Mouse (Mus musculus): ENCODE measurements at regions not wholly inside any gene's neighbourhood (a gene's known extent, or its start where the extent isn't known, plus 50 kb on each side); places are given as distances from the start of the nearest gene placed in this dataset.

GRCm38 (mm10) chr1:92309883-92310282, 114.4 kb upstream of the Hdac4 start:
- no peak for ATAC-seq (replicated peaks in 1 of 2; ENCODE audit: insufficient read depth in 1 of 2, low FRiP score in 2 of 2, low TSS enrichment in 1 of 2, low read depth in 1 of 2, poor library complexity in 2 of 2, severe bottlenecking in 2 of 2)

- ATAC-seq (replicated peaks in 1 of 2; ENCODE audit: insufficient read depth in 1 of 2, low FRiP score in 2 of 2, low TSS enrichment in 1 of 2, low read depth in 1 of 2, poor library complexity in 2 of 2, severe bottlenecking in 2 of 2) = no peak
Observed at GRCm38 (mm10) chr1:92309381-92309780, 113.9 kb upstream of the Hdac4 start.

DNA sequence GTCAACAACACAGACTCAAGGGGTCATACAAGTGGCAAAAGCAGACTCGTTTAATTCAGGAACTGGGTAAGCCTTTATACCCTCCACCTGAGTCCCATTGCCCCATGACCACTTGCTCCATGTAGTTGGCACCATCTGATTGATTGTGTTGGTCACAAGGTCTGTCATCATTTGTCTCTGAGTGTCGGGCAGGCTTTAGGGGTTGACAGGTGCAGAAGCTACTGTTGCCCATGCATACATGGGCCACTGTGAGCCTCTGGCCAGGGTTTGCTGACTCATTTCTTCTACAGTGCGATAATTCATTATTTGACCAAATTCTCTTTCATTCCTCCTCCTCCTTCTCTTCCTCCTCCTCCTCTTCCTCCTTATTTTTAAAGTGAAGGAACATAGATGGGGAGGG, 113.0 kb upstream of the Hdac4 start:
- no peak for ATAC-seq (replicated peaks in 1 of 2; ENCODE audit: insufficient read depth in 1 of 2, low FRiP score in 2 of 2, low TSS enrichment in 1 of 2, low read depth in 1 of 2, poor library complexity in 2 of 2, severe bottlenecking in 2 of 2)

GRCm38 (mm10) chr1:92306042-92306441, 110.5 kb upstream of the Hdac4 start:
- peak; percentile 88 to 91 for ATAC-seq (replicated peaks in 1 of 2; ENCODE audit: insufficient read depth in 1 of 2, low FRiP score in 2 of 2, low TSS enrichment in 1 of 2, low read depth in 1 of 2, poor library complexity in 2 of 2, severe bottlenecking in 2 of 2)

DNA sequence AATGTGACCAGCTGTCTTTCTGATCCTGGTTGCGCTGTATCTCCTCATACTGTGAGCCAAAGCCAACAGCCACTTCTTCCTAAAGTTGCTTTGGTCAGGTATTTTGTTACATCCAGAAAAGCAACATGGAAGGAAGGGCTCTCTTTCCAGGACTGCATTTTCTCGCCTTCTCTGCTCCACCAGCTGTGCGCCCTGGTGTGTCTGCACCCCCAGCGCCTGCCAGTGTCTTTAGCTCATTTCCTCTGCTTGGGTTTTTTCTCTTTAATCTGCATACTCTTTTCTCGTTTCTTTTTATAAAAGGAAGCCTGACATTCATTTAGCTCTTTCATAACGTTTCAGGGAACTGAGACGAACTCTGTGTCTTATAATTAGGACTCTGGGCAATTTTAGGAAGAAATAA, 103.5 kb upstream of the Hdac4 start:
- no peak for ATAC-seq (replicated peaks in 1 of 2; ENCODE audit: insufficient read depth in 1 of 2, low FRiP score in 2 of 2, low TSS enrichment in 1 of 2, low read depth in 1 of 2, poor library complexity in 2 of 2, severe bottlenecking in 2 of 2)

- no peak for ATAC-seq (replicated peaks in 1 of 2; ENCODE audit: insufficient read depth in 1 of 2, low FRiP score in 2 of 2, low TSS enrichment in 1 of 2, low read depth in 1 of 2, poor library complexity in 2 of 2, severe bottlenecking in 2 of 2)
Observed at GRCm38 (mm10) chr1:92292681-92293380, 97.3 kb upstream of the Hdac4 start.

- no peak for ATAC-seq (replicated peaks in 1 of 2; ENCODE audit: insufficient read depth in 1 of 2, low FRiP score in 2 of 2, low TSS enrichment in 1 of 2, low read depth in 1 of 2, poor library complexity in 2 of 2, severe bottlenecking in 2 of 2)
Observed at GRCm38 (mm10) chr1:92286966-92287342, 91.5 kb upstream of the Hdac4 start.

GRCm38 (mm10) chr1:92286013-92286965, 90.8 kb upstream of the Hdac4 start:
- no peak for ATAC-seq (replicated peaks in 1 of 2; ENCODE audit: insufficient read depth in 1 of 2, low FRiP score in 2 of 2, low TSS enrichment in 1 of 2, low read depth in 1 of 2, poor library complexity in 2 of 2, severe bottlenecking in 2 of 2)

GRCm38 (mm10) chr1:92284155-92284554, 88.7 kb upstream of the Hdac4 start:
- peak in 1 of 2 experiments; percentile 21; a peak in 1 of 4 replicates for ATAC-seq (replicated peaks in 1 of 2; ENCODE audit: insufficient read depth in 1 of 2, low FRiP score in 2 of 2, low TSS enrichment in 1 of 2, low read depth in 1 of 2, poor library complexity in 2 of 2, severe bottlenecking in 2 of 2)

GRCm38 (mm10) chr1:92277199-92277747, 81.8 kb upstream of the Hdac4 start:
- no peak for ATAC-seq (replicated peaks in 1 of 2; ENCODE audit: insufficient read depth in 1 of 2, low FRiP score in 2 of 2, low TSS enrichment in 1 of 2, low read depth in 1 of 2, poor library complexity in 2 of 2, severe bottlenecking in 2 of 2)

DNA sequence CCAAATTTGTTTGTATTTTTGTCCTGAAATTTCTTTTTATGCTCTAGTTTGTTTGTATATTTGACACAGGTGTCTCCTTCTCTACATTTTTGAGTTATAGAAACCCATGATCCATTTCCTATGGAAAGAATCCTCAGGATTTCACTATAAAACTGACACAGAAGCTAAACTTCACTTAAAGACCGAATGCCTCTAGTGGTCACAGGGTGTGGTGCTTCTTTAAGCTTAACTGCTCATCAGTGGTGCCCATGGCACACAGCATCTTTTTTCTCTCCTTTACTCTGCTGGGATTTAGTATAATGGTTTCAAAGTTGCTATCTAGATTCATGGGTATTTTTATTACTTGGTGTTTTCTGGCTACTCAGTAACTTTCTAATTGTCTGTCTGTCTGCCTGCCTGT, 79.9 kb upstream of the Hdac4 start:
- ATAC-seq (replicated peaks in 1 of 2; ENCODE audit: insufficient read depth in 1 of 2, low FRiP score in 2 of 2, low TSS enrichment in 1 of 2, low read depth in 1 of 2, poor library complexity in 2 of 2, severe bottlenecking in 2 of 2) = no peak

GRCm38 (mm10) chr1:92273760-92274159, 78.3 kb upstream of the Hdac4 start:
- ATAC-seq (replicated peaks in 1 of 2; ENCODE audit: insufficient read depth in 1 of 2, low FRiP score in 2 of 2, low TSS enrichment in 1 of 2, low read depth in 1 of 2, poor library complexity in 2 of 2, severe bottlenecking in 2 of 2) = peak; percentile 72 to 79

DNA sequence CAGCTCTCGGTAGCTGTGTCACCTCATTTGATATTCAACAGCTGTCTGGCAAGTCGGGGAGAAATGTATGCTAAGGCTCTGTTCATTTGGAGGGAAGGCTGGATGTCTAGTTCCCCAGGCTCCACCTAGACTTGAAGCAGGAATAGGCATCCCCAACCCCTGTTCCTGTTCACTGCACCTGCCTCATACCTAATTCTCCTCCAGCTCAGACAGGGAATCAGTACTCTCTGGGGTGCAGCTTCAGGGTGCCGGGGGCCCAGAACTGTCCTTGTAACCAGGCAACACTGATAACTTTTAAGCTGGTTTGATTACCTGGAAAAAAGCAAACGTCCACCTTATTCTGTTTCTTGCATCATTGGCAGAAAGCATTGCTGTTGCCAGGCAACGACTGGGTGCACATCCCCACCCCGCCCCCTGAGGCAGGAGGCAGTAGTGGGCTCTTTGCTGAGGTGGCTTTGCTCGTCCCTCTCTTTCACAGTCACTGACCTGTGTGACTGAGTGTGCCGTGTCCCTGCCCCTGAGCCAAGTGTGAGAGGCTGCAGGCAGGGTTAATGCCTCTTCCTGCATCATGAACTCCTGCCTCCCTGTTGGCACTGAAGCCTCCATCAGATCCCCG, 76.3 kb upstream of the Hdac4 start:
- ATAC-seq (replicated peaks in 1 of 2; ENCODE audit: insufficient read depth in 1 of 2, low FRiP score in 2 of 2, low TSS enrichment in 1 of 2, low read depth in 1 of 2, poor library complexity in 2 of 2, severe bottlenecking in 2 of 2) = no peak

GRCm38 (mm10) chr1:92270486-92271058, 75.1 kb upstream of the Hdac4 start:
- ATAC-seq (replicated peaks in 1 of 2; ENCODE audit: insufficient read depth in 1 of 2, low FRiP score in 2 of 2, low TSS enrichment in 1 of 2, low read depth in 1 of 2, poor library complexity in 2 of 2, severe bottlenecking in 2 of 2) = no peak

DNA sequence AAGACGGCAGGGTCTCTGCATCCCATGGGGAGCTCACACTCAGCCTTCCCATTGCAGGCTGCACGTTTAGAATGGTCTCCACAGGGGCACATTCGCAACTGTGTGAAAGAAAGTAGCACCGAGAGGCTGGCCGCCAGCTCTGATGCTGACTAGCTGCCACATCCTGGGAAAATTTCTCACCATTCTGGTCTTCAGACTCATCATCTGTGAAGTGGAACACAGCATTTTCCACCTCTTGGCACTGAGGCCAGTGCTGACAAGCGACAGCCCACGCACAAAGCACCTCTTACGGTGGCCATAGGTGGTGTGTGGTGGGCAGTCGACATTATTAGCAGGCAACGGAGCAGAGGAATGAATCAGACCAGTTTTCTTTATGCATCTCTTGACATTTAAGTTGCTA, 74.0 kb upstream of the Hdac4 start:
- no peak for ATAC-seq (replicated peaks in 1 of 2; ENCODE audit: insufficient read depth in 1 of 2, low FRiP score in 2 of 2, low TSS enrichment in 1 of 2, low read depth in 1 of 2, poor library complexity in 2 of 2, severe bottlenecking in 2 of 2)

DNA sequence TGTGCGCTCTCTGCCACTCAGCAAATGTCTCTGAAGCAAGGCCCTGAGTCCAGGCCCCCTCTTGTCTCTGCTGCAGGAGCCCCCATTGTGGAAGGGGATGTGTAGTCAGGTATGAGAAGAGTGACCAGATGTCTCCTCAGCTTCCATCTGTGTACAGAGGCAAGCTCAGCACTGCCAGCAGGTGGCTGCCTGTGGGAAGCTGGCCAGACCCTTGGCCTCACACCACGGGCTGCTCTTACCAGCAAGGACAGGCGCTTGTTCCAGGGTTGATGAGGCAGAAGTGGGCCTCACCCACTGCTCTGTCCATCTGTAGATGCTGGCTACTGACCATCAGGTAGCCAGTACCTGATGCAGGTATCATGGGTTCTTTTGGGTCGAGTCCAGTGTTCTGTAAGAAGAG, 69.4 kb upstream of the Hdac4 start:
- ATAC-seq (replicated peaks in 1 of 2; ENCODE audit: insufficient read depth in 1 of 2, low FRiP score in 2 of 2, low TSS enrichment in 1 of 2, low read depth in 1 of 2, poor library complexity in 2 of 2, severe bottlenecking in 2 of 2) = 0 out of 4 replicates have a peak, but pooled peaks of 1 of the 2 experiments have one; percentile 17

GRCm38 (mm10) chr1:92259715-92260392, 64.4 kb upstream of the Hdac4 start:
- no peak for ATAC-seq (replicated peaks in 1 of 2; ENCODE audit: insufficient read depth in 1 of 2, low FRiP score in 2 of 2, low TSS enrichment in 1 of 2, low read depth in 1 of 2, poor library complexity in 2 of 2, severe bottlenecking in 2 of 2)
